Comparison of ENCODE assay signal across 8 mouse cellular contexts in genomic region chr17:3448725-3449124, GRCm38 (mm10).
DNase-seq lines count a peak whose midpoint lies in the region; ATAC-seq and TF ChIP-seq lines count a peak whose summit lies in the region.

No protein-coding gene starts in this region.

- H3K9ac ChIP-seq in forebrain, embryonic 12.5 days = no peak overlapping the region
- no peak overlapping the region for H3K9ac ChIP-seq in intestine, postnatal 0 days (ENCODE audit: low read depth, low read length)
- H3K9ac ChIP-seq in liver, embryonic 13.5 days = no peak overlapping the region

- peak; percentile 60; the same call in 1 of the 2 replicates for ATAC-seq in forebrain, embryonic 12.5 days (ENCODE audit: low FRiP score)
- ATAC-seq in intestine, postnatal 0 days = peak; percentile 67
- ATAC-seq in liver, embryonic 13.5 days (ENCODE audit: low read depth) = no peak
- ATAC-seq in erythroid progenitor cell, adult 5-6 weeks (replicated peaks; ENCODE audit: low FRiP score, poor library complexity, severe bottlenecking) = no peak

- H3K4me1 ChIP-seq in forebrain, embryonic 12.5 days = peaks cover under 1% of the 10 kb centered on the region
- no peaks in the 10 kb centered on the region for H3K4me1 ChIP-seq in intestine, postnatal 0 days (replicated peaks; ENCODE audit: control insufficient read depth, insufficient read depth, low read length)
- no peaks in the 10 kb centered on the region for H3K4me1 ChIP-seq in liver, embryonic 13.5 days (replicated peaks)

- 29% methylated on average over 3 of the region's 3 CpGs for WGBS in forebrain, embryonic 12.5 days
- WGBS in intestine, postnatal 0 days = 27% methylated on average over 3 of the region's 3 CpGs
- WGBS in liver, embryonic 13.5 days (ENCODE audit: insufficient replicate concordance) = 20% methylated on average over 3 of the region's 3 CpGs

- H3K4me3 ChIP-seq in forebrain, embryonic 12.5 days (replicated peaks) = no peak overlapping the region
- no peak overlapping the region for H3K4me3 ChIP-seq in intestine, postnatal 0 days (ENCODE audit: low read depth, low read length)
- no peak overlapping the region for H3K4me3 ChIP-seq in liver, embryonic 13.5 days (replicated peaks)

- no peak for TF ChIP-seq POLR2A in brain, embryonic 14.5 days (IDR thresholded peaks at IDR 0.05; ENCODE audit: borderline replicate concordance, extremely low read depth, insufficient read depth, insufficient read length, poor library complexity, severe bottlenecking)

- TF ChIP-seq CTCF in brain, embryonic 14.5 days (IDR thresholded peaks at IDR 0.05; ENCODE audit: borderline replicate concordance, extremely low read depth, insufficient read depth, insufficient read length) = peak; percentile 83; the same call in 1 of the 2 replicates
- peak; percentile 89 for TF ChIP-seq CTCF in intestine, postnatal 0 days (IDR thresholded peaks at IDR 0.05; ENCODE audit: low read depth)

- no peak overlapping the region for H3K4me2 ChIP-seq in forebrain, embryonic 12.5 days
- H3K4me2 ChIP-seq in intestine, postnatal 0 days (replicated peaks; ENCODE audit: low read depth) = no peak overlapping the region
- no peak overlapping the region for H3K4me2 ChIP-seq in liver, embryonic 13.5 days

- no peak overlapping the region for H3K27ac ChIP-seq in forebrain, embryonic 12.5 days
- H3K27ac ChIP-seq in intestine, postnatal 0 days (ENCODE audit: low read depth, low read length) = no peak overlapping the region
- no peak overlapping the region for H3K27ac ChIP-seq in liver, embryonic 13.5 days

- H3K9me3 ChIP-seq in forebrain, embryonic 12.5 days = no peaks in the 10 kb centered on the region
- H3K9me3 ChIP-seq in intestine, postnatal 0 days (ENCODE audit: control insufficient read depth) = no peaks in the 10 kb centered on the region
- no peaks in the 10 kb centered on the region for H3K9me3 ChIP-seq in liver, embryonic 13.5 days (replicated peaks)

- peaks cover 8% of the 10 kb centered on the region; the same call in 1 of the 2 replicates for H3K27me3 ChIP-seq in forebrain, embryonic 12.5 days
- H3K27me3 ChIP-seq in intestine, postnatal 0 days (replicated peaks; ENCODE audit: control insufficient read depth, insufficient read depth, low read length) = no peaks in the 10 kb centered on the region
- H3K27me3 ChIP-seq in liver, embryonic 13.5 days = no peaks in the 10 kb centered on the region

- H3K36me3 ChIP-seq in forebrain, embryonic 12.5 days (replicated peaks) = no peaks in the 10 kb centered on the region
- H3K36me3 ChIP-seq in intestine, postnatal 0 days (ENCODE audit: control insufficient read depth, insufficient read depth) = no peaks in the 10 kb centered on the region
- no peaks in the 10 kb centered on the region for H3K36me3 ChIP-seq in liver, embryonic 13.5 days

- peak; percentile 64 for DNase-seq in urinary bladder, postnatal 14 days (ENCODE audit: low spot score)
- no peak for DNase-seq in urinary bladder, postnatal 10 days (ENCODE audit: low spot score)
- DNase-seq in brain, embryonic 14.5 days (ENCODE audit: low read depth) = peak; percentile 83
- peak; percentile 12 for DNase-seq in liver, embryonic 13.5 days
- DNase-seq in retina, adult 2 months (ENCODE audit: low read depth, low spot score) = peak; percentile 18

Comparison
In these comparisons a context has a peak if more than half of its experiments do, and no peak if none do; other contexts are left out.
1. ATAC-seq: peak in forebrain, embryonic 12.5 days (single experiment) and intestine, postnatal 0 days (single experiment); none in liver, embryonic 13.5 days (single experiment) and erythroid progenitor cell, adult 5-6 weeks (single experiment).